Mouse (Mus musculus): Measurements from ENCODE around the gene Faap24.

DNA sequence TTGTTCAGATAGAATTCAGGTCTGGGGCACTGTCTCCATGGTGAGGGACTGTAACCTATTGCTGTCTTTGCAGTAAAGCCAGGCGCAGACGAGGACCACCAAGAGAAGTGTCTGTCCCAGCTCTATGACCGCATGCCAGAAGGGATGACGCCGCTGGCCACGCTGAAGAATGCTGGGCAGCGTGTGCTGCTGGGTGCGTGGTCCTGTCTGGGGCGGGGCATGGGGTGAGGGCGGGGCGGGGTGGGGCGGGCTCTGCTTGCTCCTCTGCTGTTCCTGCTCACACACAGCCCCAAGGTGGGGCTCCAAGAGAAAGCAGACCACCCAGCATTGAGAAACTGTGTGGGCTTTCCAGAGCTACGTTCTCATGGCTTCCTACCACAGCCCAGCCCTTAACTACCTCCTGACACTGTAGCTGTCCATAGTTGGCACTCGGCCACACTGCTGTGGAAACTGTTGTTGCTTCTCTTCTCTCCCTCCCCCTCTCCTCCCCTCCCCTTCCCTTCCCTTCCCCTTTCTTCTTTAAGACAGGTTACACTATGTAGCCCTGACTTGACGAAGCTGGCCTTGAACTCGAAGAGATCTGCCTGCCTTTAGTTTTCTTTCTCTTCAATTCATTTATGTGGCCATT, 17.0 kb downstream of the Faap24 start:
- TF ChIP-seq CTCF (conservative IDR thresholded peaks at IDR 0.05; ENCODE audit: insufficient read depth, insufficient read length, low read depth, low read length) (no peak), POLR2A (IDR thresholded peaks at IDR 0.05; ENCODE audit: low read depth, low read length) (no peak)

Measured in kidney, adult 2 months (tissue).